Mouse (Mus musculus): ENCODE results near the gene Tmem246. TPM values are rescaled to one million over a fixed set of nuclear protein-coding genes. Genes with fewer than 3 reads are reported as not detected.
A peak's percentile ranks its signal among the peaks of the same experiment; 100 is the strongest.

The Tmem246 gene
- total RNA-seq, 2 experiments from 2014 or later = 66.9 to 68.1 TPM

GRCm38 (mm10) chr4:49585524-49586101 lies 12.1 kb downstream of the Tmem246 start:
- intact Hi-C loops (cut with DNase I) = no loop called here
- no peak for DNase-seq (ENCODE audit: low spot score in 2 of 2)

DNA sequence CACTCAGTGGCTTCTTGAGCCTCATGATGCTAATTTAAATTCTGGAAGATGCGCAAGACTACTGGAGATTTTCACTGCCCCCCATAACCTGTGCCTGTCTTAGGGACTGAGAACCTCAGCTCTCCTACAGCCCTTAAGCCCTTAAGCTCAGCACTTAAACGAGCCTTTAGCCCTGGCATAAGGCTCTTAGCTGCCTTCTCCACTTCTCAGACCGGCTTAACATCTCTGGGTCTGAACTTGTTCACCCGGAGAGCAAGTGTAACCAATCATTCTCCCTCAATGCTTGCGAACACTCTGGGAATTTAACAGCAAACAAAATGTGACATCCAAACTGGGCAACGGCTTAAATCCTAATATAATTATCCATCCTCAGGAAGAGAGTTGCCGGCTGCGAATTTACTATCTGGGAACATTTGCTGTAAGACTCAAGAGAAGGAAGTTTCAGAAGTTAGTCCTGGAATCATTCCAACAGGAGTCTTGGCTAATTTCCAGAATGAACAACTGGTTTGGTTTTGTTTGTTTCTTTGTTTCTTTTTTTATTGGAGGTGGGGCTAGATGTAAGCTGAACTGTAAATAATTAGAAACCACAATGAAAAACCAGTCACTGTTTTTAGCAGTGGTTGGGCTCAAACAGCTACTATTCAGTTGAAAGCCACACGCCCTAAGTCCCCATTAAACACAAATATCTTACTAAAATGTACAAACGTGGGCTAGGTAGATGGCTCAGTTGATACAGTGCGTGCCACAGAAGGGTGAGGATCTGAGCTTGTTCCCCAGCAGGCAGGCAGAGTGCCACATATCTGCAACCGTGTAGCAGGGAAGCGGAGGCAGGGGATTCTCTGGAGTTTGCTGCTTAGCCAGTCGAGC lies 13.5 kb downstream of the Tmem246 start:
- DNase-seq (ENCODE audit: low spot score in 2 of 2) = no peak
- intact Hi-C loops (cut with DNase I) = no loop called here

- DNase-seq (ENCODE audit: low spot score in 2 of 2) = no peak
- intact Hi-C loops (cut with DNase I) = no loop called here
Observed at GRCm38 (mm10) chr4:49581256-49581655, 16.4 kb downstream of the Tmem246 start.

- DNase-seq (ENCODE audit: low spot score in 2 of 2) = no peak
Observed at GRCm38 (mm10) chr4:49572194-49572593, 25.5 kb downstream of the Tmem246 start.

GRCm38 (mm10) chr4:49567613-49568012 lies 30.1 kb downstream of the Tmem246 start:
- intact Hi-C loops (cut with DNase I) = loop anchor here (1.0 kb wide), 1 partner anchor 60 kb away; no protein-coding TSS in a partner anchor
- DNase-seq (ENCODE audit: low spot score in 2 of 2) = peak; percentile 83 to 87

More at GRCm38 (mm10) chr4:49572194-49572593, 25.5 kb downstream of the Tmem246 start:
- intact Hi-C loops (cut with DNase I) = no loop called here

DNA sequence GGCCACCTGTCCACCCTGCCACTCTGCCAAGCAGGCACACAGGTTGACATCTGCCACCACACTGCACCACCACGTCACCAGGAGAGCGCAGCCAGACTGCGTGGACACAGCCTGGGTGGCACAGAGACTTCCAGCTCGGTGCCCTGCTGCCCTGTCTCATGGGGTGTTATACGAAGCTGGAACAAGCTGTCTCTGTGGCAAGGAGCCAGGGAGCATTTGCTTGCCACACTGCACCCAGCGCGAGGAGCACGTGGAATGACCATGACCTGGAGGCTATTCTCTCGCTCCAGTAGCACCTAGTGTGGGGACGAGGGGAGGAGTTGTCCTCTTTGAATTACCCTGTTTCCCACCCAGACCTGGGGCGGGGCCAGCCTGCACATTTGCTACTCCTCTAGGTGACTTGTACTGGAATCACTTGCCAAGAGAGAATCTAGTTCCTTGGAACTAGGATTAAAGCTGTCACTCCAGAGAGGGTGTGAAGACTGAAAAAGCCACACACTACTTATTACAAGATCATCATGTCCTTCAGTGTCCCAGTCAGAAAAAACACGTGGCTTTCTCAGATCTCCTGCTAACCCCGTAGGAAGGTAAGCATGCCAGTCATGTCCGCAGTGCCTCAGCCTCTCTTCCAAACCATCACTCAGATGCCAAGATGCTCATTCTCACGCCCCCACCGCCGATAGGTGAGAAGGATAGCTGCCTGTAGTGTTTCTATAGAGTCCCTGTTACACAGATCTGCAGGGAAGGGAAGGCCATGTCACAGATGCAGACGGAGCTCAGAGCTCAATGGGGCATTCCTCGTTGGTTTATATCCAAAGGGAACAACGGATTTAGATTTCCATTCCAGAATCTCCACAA lies 37.5 kb downstream of the Tmem246 start:
- intact Hi-C loops (cut with DNase I) = no loop called here
- DNase-seq (ENCODE audit: low spot score in 2 of 2) = peak; percentile 28 to 63

DNA sequence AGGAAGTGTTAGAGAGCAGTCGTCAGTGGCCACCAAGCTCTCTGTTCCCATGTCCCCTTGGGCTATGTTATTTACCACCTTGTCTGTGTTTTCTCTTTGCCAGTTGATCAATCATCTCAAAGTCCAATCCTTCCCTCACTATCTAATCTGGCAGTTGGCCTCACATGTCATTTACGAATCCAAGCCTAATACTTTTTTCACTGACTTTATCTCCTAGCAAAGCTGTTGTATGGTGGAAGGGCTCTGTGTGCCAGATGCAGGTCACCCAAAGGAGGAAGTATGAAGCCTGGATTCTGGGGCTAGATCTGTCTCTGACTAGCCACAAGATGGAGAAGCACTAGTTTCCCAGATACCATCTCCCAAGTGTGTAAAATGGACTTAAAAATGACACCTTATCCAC lies 39.5 kb downstream of the Tmem246 start:
- intact Hi-C loops (cut with DNase I) = no loop called here
- no peak for DNase-seq (ENCODE audit: low spot score in 2 of 2)

DNA sequence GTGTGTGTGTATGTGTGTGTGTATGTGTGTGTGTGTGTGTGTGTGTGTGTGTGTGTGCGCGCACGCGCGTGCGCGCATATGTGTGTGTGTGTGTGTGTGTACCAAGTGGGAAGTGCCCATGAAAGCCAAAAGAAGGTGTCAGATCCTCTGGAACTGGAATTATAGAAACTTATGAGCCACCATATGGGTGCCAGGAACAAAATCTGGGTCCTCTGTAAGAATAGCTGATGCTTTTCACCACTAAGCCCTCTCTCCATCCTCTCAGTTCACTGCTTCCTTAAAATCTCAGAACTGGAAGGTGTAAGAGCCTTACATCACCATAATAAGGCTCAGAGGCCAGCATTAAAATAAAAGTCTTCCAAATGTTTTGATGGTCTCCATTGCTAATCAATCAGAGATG lies 40.3 kb downstream of the Tmem246 start:
- intact Hi-C loops (cut with DNase I) = no loop called here
- DNase-seq (ENCODE audit: low spot score in 2 of 2) = peak in 1 of 2 experiments; percentile 26

GRCm38 (mm10) chr4:49553380-49553779 lies 44.3 kb downstream of the Tmem246 start:
- DNase-seq (ENCODE audit: low spot score in 2 of 2) = no peak

GRCm38 (mm10) chr4:49549383-49549782 lies 48.3 kb downstream of the Tmem246 start, which contains the start of gene Aldob:
Gene Aldob (minus strand): TSS chr4:49549546.
- no peak for DNase-seq (ENCODE audit: low spot score in 2 of 2)
- intact Hi-C loops (cut with DNase I) = no loop called here

More at GRCm38 (mm10) chr4:49553380-49553779, 44.3 kb downstream of the Tmem246 start:
- intact Hi-C loops (cut with DNase I) = no loop called here

- intact Hi-C loops (cut with DNase I) = no loop called here
- no peak for DNase-seq (ENCODE audit: low spot score in 2 of 2)
Observed at GRCm38 (mm10) chr4:49547544-49548219, 50.0 kb downstream of the Tmem246 start.

DNA sequence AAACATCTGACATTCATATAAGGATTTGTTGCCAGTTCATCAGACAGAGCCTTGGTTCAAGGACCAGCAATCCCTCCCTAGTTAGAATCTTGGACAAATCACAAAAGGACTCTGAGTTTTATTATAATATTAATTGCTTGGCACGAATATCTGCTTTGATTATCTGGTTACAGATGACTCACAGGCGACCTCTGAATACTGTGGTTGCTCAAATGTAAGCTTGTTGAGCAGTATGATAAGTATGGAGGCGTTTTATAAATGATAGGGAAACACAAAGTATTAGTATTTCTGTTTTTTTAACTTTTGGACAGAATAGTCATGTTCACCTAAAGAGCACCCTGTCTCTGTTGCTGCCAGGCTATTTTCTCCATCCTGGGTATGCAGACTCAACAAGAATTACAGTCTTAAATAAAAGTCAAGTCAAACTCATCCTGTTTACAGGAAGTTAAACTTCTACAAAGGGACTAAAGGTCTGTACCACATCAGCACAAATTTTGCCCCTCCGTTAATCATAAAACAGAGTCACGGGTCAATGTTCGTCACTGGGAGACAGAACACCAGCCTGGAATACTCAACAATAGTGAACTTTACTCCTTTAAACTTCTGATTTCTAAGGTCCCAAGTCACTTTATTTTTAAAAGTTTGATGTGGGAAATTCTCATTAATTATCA lies 50.7 kb downstream of the Tmem246 start:
- DNase-seq (ENCODE audit: low spot score in 2 of 2) = no peak
- intact Hi-C loops (cut with DNase I) = no loop called here

DNA sequence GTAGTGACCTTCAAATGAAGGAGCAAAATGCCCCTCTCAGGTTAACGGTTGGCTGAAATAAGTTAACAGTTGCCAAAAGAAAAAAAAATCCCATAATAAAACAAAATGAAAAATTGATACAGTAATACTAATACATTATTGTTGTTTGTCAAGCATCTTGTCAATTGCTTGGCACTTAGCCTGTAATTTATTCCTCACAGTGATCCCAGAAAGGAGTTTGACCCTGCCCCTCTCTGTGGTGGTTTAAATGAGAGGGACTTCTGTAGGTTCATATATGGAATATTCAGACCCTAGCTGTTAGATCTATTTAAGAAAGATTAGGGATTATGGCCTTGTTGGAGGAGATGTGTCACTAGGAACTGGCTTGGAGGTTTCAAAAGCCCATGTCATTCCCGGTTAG lies 51.6 kb downstream of the Tmem246 start:
- intact Hi-C loops (cut with DNase I) = no loop called here

GRCm38 (mm10) chr4:49540966-49541365 lies 56.7 kb downstream of the Tmem246 start:
- intact Hi-C loops (cut with DNase I) = no loop called here
- no peak for DNase-seq (ENCODE audit: low spot score in 2 of 2)

More for the DNA sequence above, 51.6 kb downstream of the Tmem246 start:
- DNase-seq (ENCODE audit: low spot score in 2 of 2) = no peak

DNA sequence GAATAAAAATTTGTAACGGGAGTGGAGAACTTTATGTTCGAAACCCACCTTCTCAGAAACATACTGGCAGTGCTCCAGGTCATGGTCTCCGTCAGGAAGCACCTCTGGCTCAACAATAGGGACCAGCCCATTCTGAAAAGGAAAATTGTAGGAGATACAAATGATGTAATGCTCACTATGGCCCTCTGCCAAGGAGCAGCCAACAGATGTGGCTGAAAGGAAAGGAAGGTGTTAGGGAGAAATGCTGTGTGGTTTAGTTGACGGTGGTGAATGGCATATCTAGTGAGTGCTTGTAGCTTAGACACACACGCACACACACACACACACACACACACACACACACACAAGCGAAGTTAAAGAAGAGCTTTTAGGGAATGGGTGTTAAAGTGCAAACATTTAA lies 58.0 kb downstream of the Tmem246 start:
- intact Hi-C loops (cut with DNase I) = no loop called here
- DNase-seq (ENCODE audit: low spot score in 2 of 2) = peak in 1 of 2 experiments; percentile 23

DNA sequence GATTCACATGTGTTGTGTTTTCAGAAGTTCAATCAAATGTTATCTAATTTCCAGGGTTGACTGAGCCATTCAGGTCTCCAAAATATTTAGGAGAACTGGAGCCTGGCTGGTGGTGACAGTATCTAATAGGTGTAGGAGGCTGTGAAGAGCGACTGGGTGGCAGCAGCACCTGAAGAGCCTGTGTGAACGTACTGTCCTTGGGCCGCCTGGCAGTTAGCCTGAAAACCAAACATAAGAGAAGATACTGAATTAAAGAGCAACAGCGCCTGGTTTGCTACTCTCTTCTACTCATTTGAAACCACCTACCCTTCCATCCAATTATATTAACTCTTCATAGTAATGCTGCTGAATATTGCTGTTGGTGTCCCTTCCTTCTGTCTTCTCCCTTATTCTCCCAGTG lies 61.0 kb downstream of the Tmem246 start:
- no peak for DNase-seq (ENCODE audit: low spot score in 2 of 2)
- intact Hi-C loops (cut with DNase I) = no loop called here

- intact Hi-C loops (cut with DNase I) = no loop called here
- DNase-seq (ENCODE audit: low spot score in 2 of 2) = no peak
Observed at GRCm38 (mm10) chr4:49535675-49536294, 61.9 kb downstream of the Tmem246 start.

DNA sequence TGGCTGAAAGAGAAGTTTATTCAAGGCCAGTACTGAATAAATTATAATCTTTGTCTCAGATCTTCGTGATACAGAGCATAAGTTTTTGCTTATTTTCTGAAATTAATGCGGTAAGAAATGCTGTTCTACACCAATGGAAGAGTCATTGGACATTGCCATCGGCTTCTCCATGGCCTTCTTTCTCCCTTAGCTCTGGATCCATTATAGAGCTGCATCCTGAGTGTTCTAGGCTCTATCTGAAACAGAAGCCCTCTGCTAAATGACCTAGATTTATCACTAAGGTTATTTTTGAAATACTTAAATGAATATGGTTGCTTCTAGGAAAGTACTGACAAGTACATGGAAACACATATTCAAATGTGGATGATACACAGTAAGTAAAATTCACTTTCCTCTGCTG lies 62.6 kb downstream of the Tmem246 start:
- intact Hi-C loops (cut with DNase I) = no loop called here
- no peak for DNase-seq (ENCODE audit: low spot score in 2 of 2)

Data from left cerebral cortex, postnatal 14 days (tissue).